Mouse (Mus musculus): ENCODE results near the gene Rac2. TPM values are rescaled to one million over a fixed set of nuclear protein-coding genes. Genes with fewer than 3 reads are reported as not detected.

Rac2 gene
- polyA plus RNA-seq, 1 experiment = 156 TPM

- H3K27ac ChIP-seq (ENCODE audit: control insufficient read depth, insufficient read depth, low read depth, low read length, poor library complexity) = no peak overlapping the region
- 46% methylated on average over 3 of the region's 3 CpGs for WGBS
- no peak overlapping the region for H3K4me3 ChIP-seq (replicated peaks; ENCODE audit: control insufficient read depth, low read depth, low read length)
- no peaks in the 10 kb centered on the region; the same call in 1 of the 2 replicates for H3K4me1 ChIP-seq (ENCODE audit: control insufficient read depth, insufficient read depth, low read length)
- no peak for TF ChIP-seq POLR2A (IDR thresholded peaks at IDR 0.05; ENCODE audit: borderline replicate concordance, control insufficient read depth, low read depth, low read length)
- TF ChIP-seq CTCF (IDR thresholded peaks at IDR 0.05; ENCODE audit: control insufficient read depth, insufficient read depth, low read length) = no peak
Observed at GRCm38 (mm10) chr15:78541606-78542005, 31.0 kb downstream of the Rac2 start.

GRCm38 (mm10) chr15:78541036-78541435, 31.5 kb downstream of the Rac2 start:
- Histone ChIP-seq H3K27ac (ENCODE audit: control insufficient read depth, insufficient read depth, low read depth, low read length, poor library complexity) (no peak overlapping the region), H3K4me1 (ENCODE audit: control insufficient read depth, insufficient read depth, low read length) (no peaks in the 10 kb centered on the region; the same call in 1 of the 2 replicates)
- WGBS = 65% methylated on average over 3 of the region's 3 CpGs

GRCm38 (mm10) chr15:78535723-78536421, 36.7 kb downstream of the Rac2 start:
- Histone ChIP-seq H3K4me1 (ENCODE audit: control insufficient read depth, insufficient read depth, low read length) (no peaks in the 10 kb centered on the region; the same call in 1 of the 2 replicates), H3K27ac (ENCODE audit: control insufficient read depth, insufficient read depth, low read depth, low read length, poor library complexity) (no peak overlapping the region), H3K4me3 (replicated peaks; ENCODE audit: control insufficient read depth, low read depth, low read length) (no peak overlapping the region)
- 75% methylated on average over 10 of the region's 10 CpGs for WGBS
- no peak for TF ChIP-seq CTCF (IDR thresholded peaks at IDR 0.05; ENCODE audit: control insufficient read depth, insufficient read depth, low read length)
- TF ChIP-seq POLR2A (IDR thresholded peaks at IDR 0.05; ENCODE audit: borderline replicate concordance, control insufficient read depth, low read depth, low read length) = no peak

More at GRCm38 (mm10) chr15:78541036-78541435, 31.5 kb downstream of the Rac2 start:
- TF ChIP-seq CTCF (IDR thresholded peaks at IDR 0.05; ENCODE audit: control insufficient read depth, insufficient read depth, low read length) (no peak), POLR2A (IDR thresholded peaks at IDR 0.05; ENCODE audit: borderline replicate concordance, control insufficient read depth, low read depth, low read length) (no peak)
- no peak overlapping the region for H3K4me3 ChIP-seq (replicated peaks; ENCODE audit: control insufficient read depth, low read depth, low read length)

GRCm38 (mm10) chr15:78533346-78533835, 39.2 kb downstream of the Rac2 start:
- WGBS = 79% methylated on average over 10 of the region's 10 CpGs
- Histone ChIP-seq H3K4me3 (replicated peaks; ENCODE audit: control insufficient read depth, low read depth, low read length) (no peak overlapping the region), H3K4me1 (ENCODE audit: control insufficient read depth, insufficient read depth, low read length) (peaks cover 1% of the 10 kb centered on the region; the same call in 1 of the 2 replicates), H3K27ac (ENCODE audit: control insufficient read depth, insufficient read depth, low read depth, low read length, poor library complexity) (no peak overlapping the region)
- no peak for TF ChIP-seq POLR2A (IDR thresholded peaks at IDR 0.05; ENCODE audit: borderline replicate concordance, control insufficient read depth, low read depth, low read length)
- no peak for TF ChIP-seq CTCF (IDR thresholded peaks at IDR 0.05; ENCODE audit: control insufficient read depth, insufficient read depth, low read length)

GRCm38 (mm10) chr15:78532566-78533345, 39.8 kb downstream of the Rac2 start:
- Histone ChIP-seq H3K4me3 (replicated peaks; ENCODE audit: control insufficient read depth, low read depth, low read length) (no peak overlapping the region), H3K4me1 (ENCODE audit: control insufficient read depth, insufficient read depth, low read length) (peaks cover 1% of the 10 kb centered on the region; the same call in 1 of the 2 replicates), H3K27ac (ENCODE audit: control insufficient read depth, insufficient read depth, low read depth, low read length, poor library complexity) (no peak overlapping the region)
- 69% methylated on average over 10 of the region's 10 CpGs for WGBS
- TF ChIP-seq CTCF (IDR thresholded peaks at IDR 0.05; ENCODE audit: control insufficient read depth, insufficient read depth, low read length) = no peak
- no peak for TF ChIP-seq POLR2A (IDR thresholded peaks at IDR 0.05; ENCODE audit: borderline replicate concordance, control insufficient read depth, low read depth, low read length)

- peaks cover 1% of the 10 kb centered on the region; the same call in 1 of the 2 replicates for H3K4me1 ChIP-seq (ENCODE audit: control insufficient read depth, insufficient read depth, low read length)
- WGBS = under 1% methylated on average over 25 of the region's 25 CpGs
- no peak overlapping the region for H3K27ac ChIP-seq (ENCODE audit: control insufficient read depth, insufficient read depth, low read depth, low read length, poor library complexity)
- peak overlapping the region; percentile 49 for H3K4me3 ChIP-seq (replicated peaks; ENCODE audit: control insufficient read depth, low read depth, low read length)
- peak; percentile 96 for TF ChIP-seq CTCF (IDR thresholded peaks at IDR 0.05; ENCODE audit: control insufficient read depth, insufficient read depth, low read length)
- no peak for TF ChIP-seq POLR2A (IDR thresholded peaks at IDR 0.05; ENCODE audit: borderline replicate concordance, control insufficient read depth, low read depth, low read length)
Observed at GRCm38 (mm10) chr15:78531901-78532469, 40.6 kb downstream of the Rac2 start.

GRCm38 (mm10) chr15:78531451-78531720, 41.2 kb downstream of the Rac2 start:
- Histone ChIP-seq H3K4me3 (replicated peaks; ENCODE audit: control insufficient read depth, low read depth, low read length) (no peak overlapping the region), H3K4me1 (ENCODE audit: control insufficient read depth, insufficient read depth, low read length) (peaks cover 1% of the 10 kb centered on the region; the same call in 1 of the 2 replicates), H3K27ac (ENCODE audit: control insufficient read depth, insufficient read depth, low read depth, low read length, poor library complexity) (no peak overlapping the region)
- WGBS = 73% methylated on average over 4 of the region's 4 CpGs
- TF ChIP-seq POLR2A (IDR thresholded peaks at IDR 0.05; ENCODE audit: borderline replicate concordance, control insufficient read depth, low read depth, low read length) = no peak

All from bone marrow, adult 2 months (tissue).